Mouse (Mus musculus): ENCODE results near the gene Hist1h3a. TPM values are rescaled to one million over a fixed set of nuclear protein-coding genes. Genes with fewer than 3 reads are reported as not detected.
A peak's percentile ranks its signal among the peaks of the same experiment; 100 is the strongest.

Hist1h3a gene
- polyA plus RNA-seq, 1 experiment from 2014 or later: 1.2 TPM

DNA sequence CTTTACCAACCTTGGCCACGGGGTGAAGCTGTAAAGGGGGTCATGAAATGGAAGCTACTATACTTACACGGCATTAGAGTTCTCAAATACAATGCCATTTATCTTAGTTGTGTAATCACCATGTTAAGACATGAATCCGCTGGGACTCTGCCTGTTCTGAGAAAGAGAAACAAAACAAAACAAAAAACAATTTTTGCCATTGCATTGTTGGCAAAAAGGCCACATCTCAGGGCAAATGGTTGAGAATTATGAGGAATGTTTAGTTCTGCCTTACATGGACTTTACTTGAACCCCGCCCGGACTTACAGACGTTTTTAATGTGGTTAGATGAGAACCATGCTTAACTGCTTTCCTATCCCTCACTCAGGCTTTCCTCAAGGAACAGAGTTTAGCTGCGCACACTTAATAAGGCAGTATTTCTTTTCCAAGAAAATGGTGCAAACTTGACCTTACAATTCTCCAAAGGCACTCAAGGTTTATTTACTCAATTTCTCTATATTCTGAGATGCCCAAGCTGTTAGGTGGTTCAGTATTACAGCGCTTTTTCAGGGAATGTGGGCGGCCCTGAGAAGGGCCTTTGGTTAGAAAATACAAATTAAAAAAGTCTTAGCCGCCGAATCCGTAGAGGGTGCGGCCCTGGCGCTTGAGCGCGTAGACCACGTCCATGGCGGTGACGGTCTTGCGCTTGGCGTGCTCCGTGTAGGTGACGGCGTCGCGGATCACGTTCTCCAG is 1.8 kb downstream of the Hist1h3a start:
- Histone ChIP-seq H3K27ac (ENCODE audit: low read depth, low read length) (peak overlapping the region; percentile 81), H3K9me3 (ENCODE audit: control insufficient read depth, low read length) (no peaks in the 10 kb centered on the region)
- 2% methylated on average over 18 of the region's 27 CpGs for WGBS

DNA sequence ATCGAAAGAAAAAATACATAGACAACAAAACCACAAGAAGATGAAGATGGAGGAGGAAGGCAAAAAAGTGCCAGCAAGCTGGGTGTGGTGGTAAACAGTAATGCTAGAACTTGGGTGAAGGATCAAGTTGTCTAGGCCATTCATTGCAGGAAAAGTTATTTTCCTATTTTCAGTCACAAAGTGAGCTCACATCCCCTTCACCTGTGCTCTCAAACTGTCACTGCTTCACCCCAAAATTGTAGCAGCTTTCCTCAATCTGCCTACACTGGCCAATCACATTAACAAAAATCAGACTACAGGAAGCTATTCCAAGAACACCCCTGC is 2.3 kb downstream of the Hist1h3a start:
- Histone ChIP-seq H3K4me1 (ENCODE audit: control insufficient read depth, insufficient read depth, low read depth, low read length) (peaks cover 18% of the 10 kb centered on the region), H3K36me3 (ENCODE audit: control insufficient read depth, insufficient read depth, low read length) (no peaks in the 10 kb centered on the region), H3K4me2 (ENCODE audit: low read length) (peak overlapping the region; percentile 94), H3K4me3 (ENCODE audit: low read length) (no peak overlapping the region), H3K9ac (ENCODE audit: low read depth, low read length) (no peak overlapping the region), H3K9me3 (ENCODE audit: control insufficient read depth, low read length) (no peaks in the 10 kb centered on the region), H3K27ac (ENCODE audit: low read depth, low read length) (no peak overlapping the region), H3K27me3 (replicated peaks; ENCODE audit: control insufficient read depth, insufficient read depth, low read length) (no peaks in the 10 kb centered on the region)
- ATAC-seq: no peak
- 69% methylated on average over 1 of the region's 1 CpGs for WGBS

More for the DNA sequence above, 1.8 kb downstream of the Hist1h3a start:
- Histone ChIP-seq H3K9ac (ENCODE audit: low read depth, low read length) (peak overlapping the region; percentile 63), H3K4me2 (ENCODE audit: low read length) (peak overlapping the region; percentile 94), H3K4me3 (ENCODE audit: low read length) (peak overlapping the region; percentile 51), H3K27me3 (replicated peaks; ENCODE audit: control insufficient read depth, insufficient read depth, low read length) (no peaks in the 10 kb centered on the region), H3K4me1 (ENCODE audit: control insufficient read depth, insufficient read depth, low read depth, low read length) (peaks cover 18% of the 10 kb centered on the region), H3K36me3 (ENCODE audit: control insufficient read depth, insufficient read depth, low read length) (no peaks in the 10 kb centered on the region)
- no peak; the same call in 1 of the 2 replicates for ATAC-seq

DNA sequence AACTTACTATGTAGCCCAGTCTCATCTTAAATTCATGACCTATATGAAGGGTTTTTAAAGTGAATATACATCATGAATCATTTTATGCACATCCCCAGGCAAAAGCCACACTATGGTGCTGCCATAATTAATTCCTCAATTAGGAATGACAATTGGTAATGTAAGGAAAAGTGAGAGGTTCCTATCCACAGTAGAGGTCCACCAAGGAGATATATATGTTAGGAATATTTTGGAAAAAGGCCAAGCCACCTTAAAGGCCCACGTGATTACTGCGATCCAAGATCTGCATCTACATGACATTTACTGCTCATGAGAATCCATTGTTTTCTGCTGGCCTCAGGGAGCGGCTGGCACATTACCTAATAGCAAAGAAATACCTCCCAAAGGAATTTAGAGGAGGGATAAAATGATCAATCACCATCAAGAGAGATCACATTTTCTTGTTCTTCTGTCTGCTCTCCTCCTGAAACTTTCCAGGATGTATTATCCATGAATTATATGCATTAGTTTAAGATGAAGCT is 2.9 kb downstream of the Hist1h3a start:
- ATAC-seq: no peak
- no peaks in the 10 kb centered on the region for H3K27me3 ChIP-seq (replicated peaks; ENCODE audit: control insufficient read depth, insufficient read depth, low read length)
- 69% methylated on average over 3 of the region's 3 CpGs for WGBS
- no peaks in the 10 kb centered on the region for H3K36me3 ChIP-seq (ENCODE audit: control insufficient read depth, insufficient read depth, low read length)
- no peaks in the 10 kb centered on the region for H3K9me3 ChIP-seq (ENCODE audit: control insufficient read depth, low read length)
- no peak overlapping the region for H3K4me3 ChIP-seq (ENCODE audit: low read length)
- no peak overlapping the region for H3K4me2 ChIP-seq (ENCODE audit: low read length)
- peaks cover 15% of the 10 kb centered on the region for H3K4me1 ChIP-seq (ENCODE audit: control insufficient read depth, insufficient read depth, low read depth, low read length)
- no peak overlapping the region for H3K9ac ChIP-seq (ENCODE audit: low read depth, low read length)
- no peak overlapping the region for H3K27ac ChIP-seq (ENCODE audit: low read depth, low read length)

DNA sequence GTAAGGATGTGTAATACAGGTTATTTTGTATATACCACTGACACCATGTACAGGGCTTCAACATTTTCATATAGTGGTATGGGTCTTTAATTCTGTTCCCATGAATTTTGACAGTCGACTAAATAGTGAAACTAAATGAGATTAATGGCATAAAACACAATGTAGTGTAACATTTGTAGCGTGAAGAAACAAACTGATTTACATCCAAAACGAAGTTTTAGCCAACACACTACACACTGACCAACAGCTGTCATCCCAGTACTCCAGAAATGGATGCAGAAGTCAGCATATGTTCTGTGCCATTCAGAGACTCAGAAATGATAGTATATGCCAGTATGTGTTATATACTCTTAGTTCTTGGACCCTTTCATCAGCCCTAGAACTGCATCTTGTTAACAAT is 4.3 kb downstream of the Hist1h3a start:
- no peak overlapping the region for H3K9ac ChIP-seq (ENCODE audit: low read depth, low read length)
- WGBS: 48% methylated on average over 3 of the region's 3 CpGs
- no peak overlapping the region for H3K4me2 ChIP-seq (ENCODE audit: low read length)

DNA sequence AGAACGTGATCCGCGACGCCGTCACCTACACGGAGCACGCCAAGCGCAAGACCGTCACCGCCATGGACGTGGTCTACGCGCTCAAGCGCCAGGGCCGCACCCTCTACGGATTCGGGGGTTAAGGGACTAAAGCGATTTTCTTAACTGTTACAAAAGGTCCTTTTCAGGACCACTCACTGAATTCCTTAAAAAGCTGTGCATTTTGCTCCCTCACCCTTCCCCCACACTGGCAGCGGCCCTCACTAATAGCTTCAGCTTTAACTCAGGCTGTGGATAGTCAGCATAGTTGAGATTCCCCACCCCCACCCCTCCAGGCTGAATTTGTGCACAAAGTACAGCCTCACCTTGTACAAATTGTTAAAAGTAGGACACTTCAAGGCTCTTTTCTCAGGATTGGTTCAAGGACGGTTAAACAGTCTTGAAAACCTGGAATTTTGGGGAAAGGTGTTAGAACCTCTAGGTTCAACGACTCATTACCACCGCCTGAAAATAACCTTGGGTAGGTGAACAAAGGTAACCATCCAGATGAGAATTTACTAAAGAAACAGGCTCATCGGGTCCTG is 4.9 kb downstream of the Hist1h3a start:
- H3K9me3 ChIP-seq (ENCODE audit: control insufficient read depth, low read length): no peaks in the 10 kb centered on the region
- no peaks in the 10 kb centered on the region for H3K36me3 ChIP-seq (ENCODE audit: control insufficient read depth, insufficient read depth, low read length)
- 2% methylated on average over 10 of the region's 23 CpGs for WGBS
- no peak; the same call in 1 of the 2 replicates for ATAC-seq
- peaks cover 11% of the 10 kb centered on the region for H3K4me1 ChIP-seq (ENCODE audit: control insufficient read depth, insufficient read depth, low read depth, low read length)
- peak overlapping the region; percentile 4 for H3K9ac ChIP-seq (ENCODE audit: low read depth, low read length)
- H3K4me2 ChIP-seq (ENCODE audit: low read length): peak overlapping the region; percentile 50
- H3K27me3 ChIP-seq (replicated peaks; ENCODE audit: control insufficient read depth, insufficient read depth, low read length): no peaks in the 10 kb centered on the region
- peak overlapping the region; percentile 80 for H3K27ac ChIP-seq (ENCODE audit: low read depth, low read length)
- peak overlapping the region; percentile 42 for H3K4me3 ChIP-seq (ENCODE audit: low read length)

More for the DNA sequence above, 4.3 kb downstream of the Hist1h3a start:
- Histone ChIP-seq H3K4me3 (ENCODE audit: low read length) (no peak overlapping the region), H3K4me1 (ENCODE audit: control insufficient read depth, insufficient read depth, low read depth, low read length) (peaks cover 11% of the 10 kb centered on the region), H3K27me3 (replicated peaks; ENCODE audit: control insufficient read depth, insufficient read depth, low read length) (no peaks in the 10 kb centered on the region), H3K36me3 (ENCODE audit: control insufficient read depth, insufficient read depth, low read length) (no peaks in the 10 kb centered on the region), H3K9me3 (ENCODE audit: control insufficient read depth, low read length) (no peaks in the 10 kb centered on the region), H3K27ac (ENCODE audit: low read depth, low read length) (no peak overlapping the region)
- ATAC-seq: no peak

DNA sequence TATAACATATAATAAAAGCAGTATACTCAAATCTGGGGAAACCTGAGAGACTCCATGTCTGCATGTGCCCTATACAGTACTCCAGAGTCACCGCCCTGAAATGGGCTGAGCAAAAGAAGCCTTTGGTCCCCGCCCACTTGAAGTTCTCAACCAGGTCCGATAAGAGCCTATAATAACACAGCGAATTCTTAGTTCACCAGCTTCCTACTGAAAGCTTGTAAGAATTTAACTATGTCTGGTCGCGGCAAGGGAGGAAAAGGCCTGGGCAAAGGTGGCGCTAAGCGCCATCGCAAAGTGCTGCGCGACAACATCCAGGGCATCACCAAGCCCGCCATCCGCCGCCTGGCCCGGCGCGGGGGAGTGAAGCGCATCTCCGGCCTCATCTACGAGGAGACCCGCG is 5.4 kb downstream of the Hist1h3a start, which contains the start of gene Hist1h4b:
Gene Hist1h4b (plus strand): TSS at position 224 of the 400 bp plus-strand sequence.
- Histone ChIP-seq H3K36me3 (ENCODE audit: control insufficient read depth, insufficient read depth, low read length) (no peaks in the 10 kb centered on the region), H3K4me3 (ENCODE audit: low read length) (peak within 1 kb of the TSS; percentile 42), H3K4me2 (ENCODE audit: low read length) (peak within 1 kb of the TSS; percentile 50), H3K27me3 (replicated peaks; ENCODE audit: control insufficient read depth, insufficient read depth, low read length) (no peaks in the 10 kb centered on the region), H3K9me3 (ENCODE audit: control insufficient read depth, low read length) (no peaks in the 10 kb centered on the region), H3K4me1 (ENCODE audit: control insufficient read depth, insufficient read depth, low read depth, low read length) (peaks cover 11% of the 10 kb centered on the region), H3K27ac (ENCODE audit: low read depth, low read length) (peak within 1 kb of the TSS; percentile 80), H3K9ac (ENCODE audit: low read depth, low read length) (peak within 1 kb of the TSS; percentile 4)
- 0% methylated on average over 12 of the region's 22 CpGs for WGBS
- ATAC-seq: peak; percentile 83

DNA sequence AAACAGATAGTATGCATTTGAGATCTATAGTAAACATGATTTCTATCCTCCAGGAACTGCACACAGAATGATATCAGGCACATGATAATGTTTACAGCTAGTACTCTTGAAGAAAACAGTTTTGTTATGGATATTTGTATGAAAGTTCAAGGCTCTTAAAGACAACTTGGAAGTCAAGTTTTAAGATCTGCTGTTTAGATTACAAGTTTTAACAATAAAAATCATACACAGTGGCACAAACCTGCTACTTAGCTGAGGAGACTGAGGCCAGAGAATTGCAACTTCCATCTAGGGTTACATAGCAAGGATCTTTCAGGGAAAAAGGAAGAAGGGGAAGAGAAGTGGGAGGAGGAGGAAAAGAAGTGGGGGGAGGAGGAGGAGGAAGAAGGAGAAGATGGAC is 7.2 kb downstream of the Hist1h3a start:
- Histone ChIP-seq H3K27ac (ENCODE audit: low read depth, low read length) (no peak overlapping the region), H3K27me3 (replicated peaks; ENCODE audit: control insufficient read depth, insufficient read depth, low read length) (no peaks in the 10 kb centered on the region), H3K4me3 (ENCODE audit: low read length) (no peak overlapping the region), H3K36me3 (ENCODE audit: control insufficient read depth, insufficient read depth, low read length) (no peaks in the 10 kb centered on the region), H3K9ac (ENCODE audit: low read depth, low read length) (no peak overlapping the region), H3K4me2 (ENCODE audit: low read length) (no peak overlapping the region), H3K4me1 (ENCODE audit: control insufficient read depth, insufficient read depth, low read depth, low read length) (peaks cover 7% of the 10 kb centered on the region), H3K9me3 (ENCODE audit: control insufficient read depth, low read length) (no peaks in the 10 kb centered on the region)
- no peak for ATAC-seq

DNA sequence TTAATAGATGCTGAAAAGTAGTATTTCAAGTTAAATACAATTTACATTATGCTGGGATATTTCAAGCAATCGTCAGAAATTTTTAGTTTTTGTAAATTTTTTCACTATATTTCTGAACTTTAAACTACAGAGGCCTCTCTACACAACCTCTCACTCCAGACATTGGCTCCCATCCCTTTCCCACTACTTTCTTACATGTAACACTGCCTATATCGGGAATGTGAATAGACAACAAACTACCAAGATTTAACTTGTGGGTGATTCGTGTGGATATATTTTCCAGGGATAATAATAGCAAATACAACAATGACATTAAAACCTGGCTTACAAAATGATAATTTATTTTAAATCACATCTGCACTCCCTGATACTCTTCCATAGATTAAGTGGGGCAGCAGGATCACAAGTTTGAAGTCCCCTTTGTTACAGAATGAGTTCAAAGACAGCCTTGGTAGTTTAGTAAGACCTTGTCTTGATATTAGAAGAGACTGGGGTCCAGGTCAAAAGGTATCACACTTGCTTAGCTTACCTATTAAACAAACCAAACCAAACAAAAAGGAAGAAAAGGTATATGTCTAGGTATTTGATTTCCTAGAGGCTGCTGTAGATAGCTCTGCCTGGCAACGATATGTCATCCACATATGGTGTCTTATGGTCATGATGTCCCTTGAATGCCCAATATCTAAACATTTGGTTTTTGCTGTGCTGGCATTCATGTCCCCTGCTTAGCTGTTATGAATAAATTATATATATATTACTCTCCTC is 8.7 kb downstream of the Hist1h3a start:
- no peak for ATAC-seq
- Histone ChIP-seq H3K4me2 (ENCODE audit: low read length) (no peak overlapping the region; the same call in 1 of the 2 replicates), H3K4me1 (ENCODE audit: control insufficient read depth, insufficient read depth, low read depth, low read length) (peaks cover 6% of the 10 kb centered on the region), H3K27me3 (replicated peaks; ENCODE audit: control insufficient read depth, insufficient read depth, low read length) (no peaks in the 10 kb centered on the region), H3K27ac (ENCODE audit: low read depth, low read length) (no peak overlapping the region), H3K4me3 (ENCODE audit: low read length) (no peak overlapping the region), H3K9me3 (ENCODE audit: control insufficient read depth, low read length) (no peaks in the 10 kb centered on the region), H3K36me3 (ENCODE audit: control insufficient read depth, insufficient read depth, low read length) (no peaks in the 10 kb centered on the region), H3K9ac (ENCODE audit: low read depth, low read length) (no peak overlapping the region)
- WGBS: 56% methylated on average over 4 of the region's 4 CpGs

DNA sequence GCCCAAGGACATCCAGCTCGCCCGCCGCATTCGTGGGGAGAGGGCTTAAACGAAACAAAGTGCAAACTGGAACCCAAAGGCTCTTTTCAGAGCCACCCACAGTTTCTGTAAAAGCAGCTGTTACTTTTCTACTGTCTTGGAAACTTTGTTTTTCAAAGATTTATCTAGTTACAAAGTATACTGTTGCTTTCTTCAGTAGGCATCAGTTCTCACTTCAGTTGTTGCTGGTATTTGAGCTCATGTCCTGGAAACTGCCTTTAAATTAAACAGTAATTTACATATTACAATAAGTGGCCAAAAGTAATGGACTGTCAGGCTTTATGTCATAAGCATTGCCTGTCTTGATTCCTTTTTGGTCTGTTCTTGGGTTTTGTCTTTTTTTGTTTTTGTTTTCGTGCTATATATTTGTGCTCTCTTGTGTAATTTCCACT is 9.4 kb downstream of the Hist1h3a start:
- Histone ChIP-seq H3K4me2 (ENCODE audit: low read length) (peak overlapping the region; percentile 48), H3K36me3 (ENCODE audit: control insufficient read depth, insufficient read depth, low read length) (no peaks in the 10 kb centered on the region), H3K27ac (ENCODE audit: low read depth, low read length) (no peak overlapping the region), H3K9ac (ENCODE audit: low read depth, low read length) (peak overlapping the region; percentile 38), H3K4me3 (ENCODE audit: low read length) (peak overlapping the region; percentile 23; the same call in 1 of the 2 replicates), H3K9me3 (ENCODE audit: control insufficient read depth, low read length) (no peaks in the 10 kb centered on the region), H3K27me3 (replicated peaks; ENCODE audit: control insufficient read depth, insufficient read depth, low read length) (no peaks in the 10 kb centered on the region), H3K4me1 (ENCODE audit: control insufficient read depth, insufficient read depth, low read depth, low read length) (peaks cover 6% of the 10 kb centered on the region)
- ATAC-seq: no peak
- WGBS: 3% methylated on average over 6 of the region's 6 CpGs
